Mouse (Mus musculus) neutrophil, adult 59 days (primary cell): ENCODE measurements around the gene Aspm. TPM values are rescaled to one million over a fixed set of nuclear protein-coding genes. Genes with fewer than 3 reads are reported as not detected.

Experiments used
- total RNA-seq, 2 experiments: library from RNA; stranded (reverse); gene quantifications; 1 replicate in 1 of 2; 2 replicates in 1 of 2; pipeline ENCODE4 v1.2.4; 2023

Gene Aspm
- total RNA-seq = 10 to 100 TPM; 28.6 to 29.5 TPM

DNA sequence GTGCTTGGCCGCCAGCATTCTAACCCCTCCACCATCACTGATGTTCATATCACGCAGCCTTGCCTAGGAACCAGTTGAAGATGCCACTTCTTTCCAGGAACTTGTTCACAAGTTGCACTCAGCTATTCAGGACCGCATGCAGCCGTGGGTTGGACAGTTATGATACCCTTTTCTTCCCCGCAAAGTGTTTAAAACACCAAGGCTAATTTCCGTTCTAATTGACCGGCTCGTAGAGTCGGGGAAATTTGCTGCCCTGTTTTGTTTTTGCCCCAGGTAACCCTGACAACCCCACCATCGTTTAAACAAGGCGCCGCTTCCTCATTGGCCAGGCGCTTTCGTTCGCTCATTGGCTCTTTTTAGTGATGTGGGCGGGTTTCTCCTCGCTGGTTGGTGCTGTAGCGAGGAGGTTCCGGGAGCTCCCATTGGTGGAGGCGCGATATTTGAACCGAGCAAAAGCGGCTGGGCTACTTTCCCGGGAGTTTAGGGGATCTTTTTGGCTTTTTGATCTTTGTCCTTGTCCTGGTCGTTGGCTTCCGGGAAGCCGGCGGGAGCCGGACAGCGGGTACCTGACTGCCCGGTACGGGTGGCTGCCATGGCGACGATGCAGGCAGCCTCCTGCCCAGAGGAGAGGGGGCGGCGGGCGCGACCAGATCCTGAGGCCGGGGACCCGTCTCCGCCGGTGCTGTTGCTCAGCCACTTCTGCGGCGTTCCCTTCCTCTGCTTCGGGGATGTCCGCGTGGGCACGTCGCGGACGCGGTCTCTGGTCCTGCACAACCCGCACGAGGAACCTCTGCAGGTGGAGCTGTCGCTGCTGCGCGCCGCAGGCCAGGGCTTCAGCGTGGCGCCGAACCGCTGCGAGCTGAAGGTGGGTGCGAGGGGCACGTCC lies at the start of gene Aspm:
TSS of gene Aspm (plus strand) at position 433 of the 886 bp plus-strand sequence.

DNA sequence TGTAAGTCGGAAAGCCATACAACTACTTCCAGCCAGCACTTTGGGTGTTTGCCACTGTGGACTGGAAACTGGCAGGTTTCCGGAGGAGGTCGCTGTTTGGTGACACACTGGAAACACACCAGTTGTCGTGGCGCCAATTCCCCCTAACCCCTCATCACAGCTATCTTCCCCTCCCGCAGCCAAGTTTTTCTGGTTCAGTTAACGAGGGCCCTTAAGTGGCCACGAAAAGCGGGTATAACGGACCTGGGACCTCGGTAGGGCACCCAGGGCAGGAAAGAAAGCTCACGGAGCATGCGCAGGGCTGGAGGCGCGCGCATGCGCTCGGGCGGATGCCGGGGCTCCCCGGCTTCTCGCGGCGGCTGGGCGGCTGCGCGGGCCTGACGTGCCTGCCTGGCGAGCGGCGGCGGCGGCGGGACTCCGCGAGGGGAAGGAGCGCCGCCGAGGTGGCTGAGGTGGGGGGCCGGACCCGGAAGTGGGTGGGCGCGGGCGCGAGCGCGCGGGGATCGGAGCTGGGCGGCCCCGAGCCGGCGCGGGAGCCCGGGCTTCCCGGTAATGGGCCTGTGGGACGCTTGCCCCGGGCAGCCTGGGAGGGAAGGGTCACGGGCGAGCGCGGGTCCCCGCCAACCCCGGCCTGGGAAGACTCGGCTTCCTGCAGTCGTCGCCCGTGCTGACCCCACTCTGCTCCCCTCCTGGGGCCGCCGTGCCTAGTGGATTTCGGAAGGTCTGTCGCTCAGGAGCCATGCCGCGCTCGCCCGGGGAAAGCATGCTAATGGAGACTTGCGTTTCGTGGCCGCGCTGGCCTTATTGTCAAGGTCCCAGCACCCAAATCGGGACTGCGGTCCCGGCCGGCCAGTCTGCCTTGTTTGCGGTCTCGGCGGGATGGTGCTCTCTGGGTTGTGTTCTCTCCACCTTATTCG lies 32.4 kb upstream of the Aspm start, which contains the start of gene Zbtb41:
TSS of gene Zbtb41 (plus strand) at position 414 of the 917 bp plus-strand sequence.

DNA sequence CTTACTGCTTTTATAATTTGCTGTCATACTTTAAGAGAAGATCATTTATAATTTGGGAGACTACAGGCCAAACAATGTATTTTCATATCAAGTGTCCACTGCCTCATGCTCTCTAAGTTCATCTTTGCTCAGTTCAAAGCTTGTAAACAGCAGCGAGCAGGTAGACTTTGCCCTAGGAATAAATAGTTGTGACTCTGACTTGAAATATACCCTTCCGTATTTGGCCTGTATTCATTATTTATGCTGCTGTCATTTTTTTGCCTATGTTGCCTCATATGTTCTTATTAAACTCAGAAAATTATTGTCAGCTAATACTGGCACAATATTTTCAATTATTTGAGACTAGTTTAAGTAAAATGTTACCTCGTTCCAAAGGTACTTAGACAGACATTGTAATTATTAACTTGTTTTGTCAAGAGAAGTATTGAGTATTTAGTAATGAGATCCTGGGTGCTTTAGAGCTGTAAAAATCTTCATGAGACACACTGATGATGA lies 46.7 kb downstream of the Aspm start, which contains the start of gene F13b:
TSS of gene F13b (plus strand) at position 445 of the 495 bp plus-strand sequence.

Other genes starting within 250 kb of the Aspm start
- not detected for gene Crb1, start 77.7 kb upstream of the Aspm start, total RNA-seq
- 1 to 10 TPM; 8.1 to 8.9 TPM for gene Zbtb41, start 32.5 kb upstream of the Aspm start, total RNA-seq
- not detected for gene F13b, start 46.9 kb downstream of the Aspm start, total RNA-seq
- not detected for gene Cfhr1, start 105.5 kb downstream of the Aspm start, total RNA-seq